Mouse (Mus musculus) forebrain, embryonic 12.5 days (tissue): ENCODE results near the gene Rfc5. TPM values are rescaled to one million over a fixed set of nuclear protein-coding genes. Genes with fewer than 3 reads are reported as not detected.

Source experiments
- ATAC-seq: fragments of 200-750 bp; cut with Nextera tagmentation; 2 replicates; pipeline ENCODE4 v1.8.0; 2017; ENCODE audit warnings: moderate TSS enrichment; ENCODE audit not compliant: low FRiP score
- H3K27ac ChIP-seq: fragments of 300-500 bp; sonication (generic); 2 replicates; pipeline ENCODE4 v1.5.1; 2016; ENCODE audit warnings: mild to moderate bottlenecking
- H3K27me3 ChIP-seq: fragments of 300-500 bp; sonication (generic); 2 replicates; pipeline ENCODE4 v1.6.1; 2016; ENCODE audit warnings: mild to moderate bottlenecking
- H3K36me3 ChIP-seq: fragments of 300-500 bp; sonication (generic); replicated peaks from 2 replicates; pipeline ENCODE4 v1.6.1; 2016; ENCODE audit warnings: mild to moderate bottlenecking
- H3K4me1 ChIP-seq: fragments of 300-500 bp; sonication (generic); 2 replicates; pipeline ENCODE4 v1.6.1; 2016
- H3K4me2 ChIP-seq: fragments of 300-500 bp; sonication (generic); 2 replicates; pipeline ENCODE4 v1.6.1; 2016; ENCODE audit warnings: mild to moderate bottlenecking, moderate library complexity
- H3K4me3 ChIP-seq: fragments of 300-500 bp; sonication (generic); replicated peaks from 2 replicates; pipeline ENCODE4 v1.5.1; 2016; ENCODE audit warnings: mild to moderate bottlenecking
- H3K9ac ChIP-seq: fragments of 300-500 bp; sonication (generic); 2 replicates; pipeline ENCODE4 v1.6.1; 2016; ENCODE audit warnings: mild to moderate bottlenecking
- H3K9me3 ChIP-seq: fragments of 300-500 bp; sonication (generic); 2 replicates; pipeline ENCODE4 v1.6.1; 2016
- WGBS: fragments of 180-500 bp; shearing (Covaris S2); methylation state at CpG from one replicate; pipeline ENCODE4 v1.1.7; 2016; 5-methylcytosine and 5-hydroxymethylcytosine counted together
- polyA plus RNA-seq: library from polyadenylated mRNA; unstranded; fragments of >200 nt; fragmentation: Nextera tagmentation; extraction: Ambion mirVana; gene quantifications from 2 replicates; pipeline ENCODE4 v1.2.1, GENCODE M21; 2016

Gene Rfc5
- polyA plus RNA-seq, 1 experiment from 2014 or later: 86.0 TPM

GRCm38 (mm10) chr5:117338503-117338902, 50.3 kb downstream of the Rfc5 start:
- H3K36me3 ChIP-seq: no peaks in the 10 kb centered on the region
- no peaks in the 10 kb centered on the region for H3K4me1 ChIP-seq
- H3K4me3 ChIP-seq: no peak overlapping the region
- H3K9me3 ChIP-seq: peaks cover 4% of the 10 kb centered on the region; the same call in 1 of the 2 replicates
- H3K27ac ChIP-seq: no peak overlapping the region
- no peak for ATAC-seq
- WGBS: 86% methylated on average over 8 of the region's 8 CpGs
- H3K27me3 ChIP-seq: no peaks in the 10 kb centered on the region
- H3K9ac ChIP-seq: no peak overlapping the region
- no peak overlapping the region for H3K4me2 ChIP-seq

- no peak for ATAC-seq
- H3K36me3 ChIP-seq: no peaks in the 10 kb centered on the region
- 88% methylated on average over 10 of the region's 10 CpGs for WGBS
- H3K4me1 ChIP-seq: no peaks in the 10 kb centered on the region
- H3K9me3 ChIP-seq: peaks cover 4% of the 10 kb centered on the region; the same call in 1 of the 2 replicates
- H3K9ac ChIP-seq: no peak overlapping the region
- H3K4me3 ChIP-seq: no peak overlapping the region
- no peak overlapping the region for H3K27ac ChIP-seq
- no peaks in the 10 kb centered on the region for H3K27me3 ChIP-seq
- no peak overlapping the region for H3K4me2 ChIP-seq
Observed at GRCm38 (mm10) chr5:117337999-117338398, 50.8 kb downstream of the Rfc5 start.

GRCm38 (mm10) chr5:117330457-117330856, 58.4 kb downstream of the Rfc5 start:
- Histone ChIP-seq H3K27me3 (no peaks in the 10 kb centered on the region), H3K4me2 (no peak overlapping the region), H3K4me1 (no peaks in the 10 kb centered on the region), H3K36me3 (no peaks in the 10 kb centered on the region), H3K4me3 (no peak overlapping the region), H3K9ac (no peak overlapping the region), H3K9me3 (peaks cover 4% of the 10 kb centered on the region; the same call in 1 of the 2 replicates), H3K27ac (no peak overlapping the region)
- WGBS: 89% methylated on average over 7 of the region's 7 CpGs
- ATAC-seq: no peak

Other genes starting within 250 kb of the Rfc5 start
- 856 and 860 TPM in 2 replicates for gene Pebp1, start 101.4 kb downstream of the Rfc5 start, polyA plus RNA-seq
- gene Vsig10, start 70.0 kb downstream of the Rfc5 start, polyA plus RNA-seq: 3.0 and 3.7 TPM in 2 replicates
- 94.4 and 95.5 TPM in 2 replicates for gene Wsb2, start 31.7 kb downstream of the Rfc5 start, polyA plus RNA-seq
- gene Ksr2, start 25.0 kb upstream of the Rfc5 start, polyA plus RNA-seq: 2.2 and 2.7 TPM in 2 replicates